Mouse (Mus musculus): ENCODE measurements at regions not wholly inside any gene's neighbourhood (a gene's known extent, or its start where the extent isn't known, plus 50 kb on each side); places are given as distances from the start of the nearest gene placed in this dataset.

GRCm38 (mm10) chr9:94333450-94333849 lies 204.4 kb downstream of the 1190002N15Rik start:
- TF ChIP-seq POLR2A (IDR thresholded peaks at IDR 0.05; ENCODE audit: insufficient read length, low read depth): no peak
- TF ChIP-seq USF1 (IDR thresholded peaks at IDR 0.05; ENCODE audit: low read depth): no peak
- TF ChIP-seq MYOD1 (IDR thresholded peaks at IDR 0.05; ENCODE audit: control insufficient read depth in 1 of 3, insufficient read length in 2 of 3, low read depth in 2 of 3): no peak
- TF ChIP-seq POLR2AphosphoS2 (IDR thresholded peaks at IDR 0.05; ENCODE audit: insufficient read length, low read depth): no peak
